Mouse (Mus musculus): ENCODE measurements around the gene Zfpl1.
A peak's percentile ranks its signal among the peaks of the same experiment; 100 is the strongest.

The Zfpl1 gene

DNA sequence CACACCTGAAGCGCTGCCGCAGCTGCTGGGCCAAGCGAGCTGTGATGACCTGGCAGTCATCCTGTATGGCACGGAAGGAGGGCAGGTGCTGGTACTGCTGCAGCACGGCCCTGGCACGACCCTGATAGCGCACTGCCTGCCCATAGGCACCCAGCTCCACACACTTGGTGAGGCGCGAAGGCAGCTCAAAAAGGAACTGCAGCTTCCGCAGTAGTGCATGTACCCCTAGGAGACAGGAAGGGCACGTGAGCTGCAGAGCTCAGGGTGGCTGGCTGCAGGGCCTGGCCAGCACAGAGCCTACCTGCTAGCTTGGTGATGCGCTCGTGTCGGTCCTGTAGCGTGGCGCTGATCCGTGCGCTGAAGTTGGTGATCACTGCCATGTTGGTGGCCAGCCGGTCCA is 13.5 kb downstream of the Zfpl1 start:
- Histone ChIP-seq H3K27me3 (ENCODE audit: control insufficient read depth, insufficient read depth, low read length, poor library complexity, severe bottlenecking) (no peaks in the 10 kb centered on the region), H3K36me3 (ENCODE audit: control insufficient read depth, insufficient read depth, low read length, poor library complexity, severe bottlenecking) (no peaks in the 10 kb centered on the region; the same call in 1 of the 2 replicates)
- peak; percentile 43 for DNase-seq (ENCODE audit: low read depth, low spot score)

DNA sequence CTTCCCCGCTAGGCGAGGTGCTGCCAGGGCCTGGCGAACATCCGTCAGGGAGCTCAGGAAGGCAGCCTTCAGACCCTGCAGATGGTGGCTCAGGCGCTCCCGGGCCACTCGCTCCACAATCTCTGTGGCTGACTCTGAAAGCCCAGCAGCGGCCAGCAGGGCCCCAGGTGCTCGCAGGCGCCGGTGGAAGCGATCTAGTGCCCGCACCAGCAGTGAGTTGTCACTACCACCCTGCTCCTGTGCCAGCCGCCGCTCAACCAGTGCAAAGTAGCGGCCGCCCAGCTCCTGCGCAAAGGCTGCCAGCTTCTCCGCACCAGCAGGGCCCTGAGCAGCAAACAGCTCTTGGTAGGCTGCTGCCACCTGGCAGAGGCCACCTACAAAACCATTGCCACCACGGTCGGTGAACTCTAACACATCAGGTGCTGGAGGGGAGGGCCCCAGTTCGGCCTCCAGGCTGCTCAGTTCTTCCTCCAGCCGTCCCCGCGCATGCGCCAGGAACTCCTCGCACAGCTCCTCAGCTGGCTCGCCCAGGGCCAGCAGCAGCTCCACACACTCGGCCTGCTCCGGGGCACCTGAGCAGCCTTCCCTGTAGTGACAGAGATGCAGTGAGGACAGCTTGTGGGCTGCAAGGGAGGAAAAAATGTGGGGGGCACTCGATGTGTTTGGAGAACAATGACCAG is 14.0 kb downstream of the Zfpl1 start:
- H3K36me3 ChIP-seq (ENCODE audit: control insufficient read depth, insufficient read depth, low read length, poor library complexity, severe bottlenecking): no peaks in the 10 kb centered on the region; the same call in 1 of the 2 replicates
- no peaks in the 10 kb centered on the region for H3K27me3 ChIP-seq (ENCODE audit: control insufficient read depth, insufficient read depth, low read length, poor library complexity, severe bottlenecking)
- peak; percentile 65 for DNase-seq (ENCODE audit: low read depth, low spot score)

GRCm38 (mm10) chr19:6069851-6070250 is 14.9 kb downstream of the Zfpl1 start:
- no peak for DNase-seq (ENCODE audit: low read depth, low spot score)
- Histone ChIP-seq H3K27me3 (ENCODE audit: control insufficient read depth, insufficient read depth, low read length, poor library complexity, severe bottlenecking) (no peaks in the 10 kb centered on the region), H3K36me3 (ENCODE audit: control insufficient read depth, insufficient read depth, low read length, poor library complexity, severe bottlenecking) (no peaks in the 10 kb centered on the region; the same call in 1 of the 2 replicates)

- Histone ChIP-seq H3K36me3 (ENCODE audit: control insufficient read depth, insufficient read depth, low read length, poor library complexity, severe bottlenecking) (no peaks in the 10 kb centered on the region; the same call in 1 of the 2 replicates), H3K27me3 (ENCODE audit: control insufficient read depth, insufficient read depth, low read length, poor library complexity, severe bottlenecking) (no peaks in the 10 kb centered on the region)
- DNase-seq (ENCODE audit: low read depth, low spot score): peak; percentile 38
Observed at GRCm38 (mm10) chr19:6068951-6069350, 15.8 kb downstream of the Zfpl1 start.

DNA sequence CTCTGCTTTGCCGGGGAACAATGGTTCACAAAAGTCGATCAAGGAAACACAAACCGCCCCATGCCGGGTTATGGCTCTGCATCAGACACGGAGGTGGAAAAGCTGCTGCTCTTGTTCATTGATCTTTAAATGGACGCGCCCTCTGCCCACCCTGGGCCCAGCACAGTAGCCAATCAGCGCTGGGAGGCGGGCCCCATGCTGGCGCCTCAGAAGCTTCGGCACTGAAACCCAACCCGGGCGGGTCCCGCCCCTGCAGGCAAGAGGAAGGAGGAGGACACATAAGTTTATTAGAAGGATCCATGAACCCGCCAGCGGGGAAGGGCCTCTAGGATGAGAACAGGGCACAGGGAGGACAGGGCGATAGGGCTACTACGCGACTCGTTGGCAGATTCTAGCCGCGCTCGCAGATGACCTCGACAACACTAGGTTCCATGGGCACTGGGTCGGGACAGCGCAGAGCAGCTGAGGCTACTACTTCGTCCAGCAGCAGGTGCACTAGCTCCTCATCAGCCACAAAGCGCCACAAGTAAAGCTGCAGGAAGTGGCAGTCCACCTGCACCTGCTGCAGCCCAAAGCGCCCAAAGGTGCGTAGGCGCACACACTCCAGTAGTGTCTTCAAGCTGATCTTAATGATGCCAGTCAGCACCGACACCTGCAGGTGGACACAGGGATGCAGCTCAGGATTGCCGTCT is 16.9 kb downstream of the Zfpl1 start, which contains the start of gene Tm7sf2:
Gene Tm7sf2 (minus strand): TSS at position 650 of the 692 bp plus-strand sequence.
- Histone ChIP-seq H3K36me3 (ENCODE audit: control insufficient read depth, insufficient read depth, low read length, poor library complexity, severe bottlenecking) (no peaks in the 10 kb centered on the region; the same call in 1 of the 2 replicates), H3K27me3 (ENCODE audit: control insufficient read depth, insufficient read depth, low read length, poor library complexity, severe bottlenecking) (no peaks in the 10 kb centered on the region)
- peak; percentile 87 for DNase-seq (ENCODE audit: low read depth, low spot score)

DNA sequence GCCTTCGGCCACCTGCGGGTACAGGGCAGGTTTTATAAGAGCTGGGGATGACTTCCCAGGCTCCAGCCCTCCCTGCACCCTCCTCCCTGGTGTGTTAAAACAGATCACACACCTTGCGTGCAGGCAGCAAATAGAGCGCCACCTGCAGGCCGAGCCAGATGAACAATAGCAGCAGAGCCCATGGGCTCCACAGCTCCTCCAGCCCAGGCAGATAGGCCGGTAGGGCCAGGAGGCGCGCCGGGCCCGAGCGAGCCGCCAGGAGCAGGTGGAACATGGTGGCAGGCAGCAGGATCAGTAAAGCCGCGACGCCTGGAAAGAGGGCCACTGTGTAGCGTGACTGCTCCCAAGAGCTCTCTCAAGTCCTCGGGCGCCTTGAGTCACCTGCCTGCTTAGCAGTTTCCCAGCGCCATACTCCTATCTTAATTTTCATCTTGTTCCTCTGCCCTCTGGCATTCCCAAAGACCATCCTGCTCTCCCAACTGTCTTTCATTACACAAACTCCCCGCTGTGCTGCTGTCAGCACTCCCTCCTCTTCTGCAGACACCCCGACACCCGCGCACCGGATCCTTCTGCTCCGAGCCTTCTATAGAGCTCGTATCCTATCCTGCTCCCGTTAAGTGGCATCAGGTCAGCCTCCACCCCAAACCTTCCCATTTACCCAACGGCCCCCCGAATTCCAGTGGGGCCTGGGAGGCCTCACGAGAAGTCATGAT is 17.6 kb downstream of the Zfpl1 start:
- H3K36me3 ChIP-seq (ENCODE audit: control insufficient read depth, insufficient read depth, low read length, poor library complexity, severe bottlenecking): no peaks in the 10 kb centered on the region
- DNase-seq (ENCODE audit: low read depth, low spot score): peak; percentile 90

GRCm38 (mm10) chr19:6066571-6066970 is 18.2 kb downstream of the Zfpl1 start:
- Histone ChIP-seq H3K27me3 (ENCODE audit: control insufficient read depth, insufficient read depth, low read length, poor library complexity, severe bottlenecking) (no peaks in the 10 kb centered on the region), H3K36me3 (ENCODE audit: control insufficient read depth, insufficient read depth, low read length, poor library complexity, severe bottlenecking) (no peaks in the 10 kb centered on the region)
- DNase-seq (ENCODE audit: low read depth, low spot score): no peak

More for the DNA sequence above, 17.6 kb downstream of the Zfpl1 start:
- no peaks in the 10 kb centered on the region for H3K27me3 ChIP-seq (ENCODE audit: control insufficient read depth, insufficient read depth, low read length, poor library complexity, severe bottlenecking)

DNA sequence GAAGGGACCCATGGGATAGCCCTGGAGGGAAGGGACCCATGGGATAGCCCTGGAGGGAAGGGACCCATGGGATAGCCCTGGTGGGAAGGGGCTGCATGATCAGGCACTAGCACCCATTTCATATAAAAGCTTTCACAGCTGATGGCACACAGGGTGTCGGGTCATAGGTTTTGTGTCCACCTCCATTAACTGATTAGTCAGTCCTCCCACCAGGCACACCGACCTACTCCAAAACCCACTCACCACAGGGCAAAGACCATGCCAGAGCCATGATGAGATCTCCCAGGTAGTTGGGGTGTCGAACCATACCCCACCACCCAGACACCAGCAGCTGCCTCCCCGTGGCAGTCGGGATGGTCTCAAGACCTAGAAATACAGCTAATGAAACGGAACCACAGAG is 21.7 kb downstream of the Zfpl1 start:
- no peaks in the 10 kb centered on the region for H3K27me3 ChIP-seq (ENCODE audit: control insufficient read depth, insufficient read depth, low read length, poor library complexity, severe bottlenecking)
- no peak for DNase-seq (ENCODE audit: low read depth, low spot score)
- peaks cover 3% of the 10 kb centered on the region for H3K36me3 ChIP-seq (ENCODE audit: control insufficient read depth, insufficient read depth, low read length, poor library complexity, severe bottlenecking)

GRCm38 (mm10) chr19:6062418-6062817 is 22.3 kb downstream of the Zfpl1 start:
- H3K36me3 ChIP-seq (ENCODE audit: control insufficient read depth, insufficient read depth, low read length, poor library complexity, severe bottlenecking): peaks cover 3% of the 10 kb centered on the region
- DNase-seq (ENCODE audit: low read depth, low spot score): no peak
- H3K27me3 ChIP-seq (ENCODE audit: control insufficient read depth, insufficient read depth, low read length, poor library complexity, severe bottlenecking): no peaks in the 10 kb centered on the region

DNA sequence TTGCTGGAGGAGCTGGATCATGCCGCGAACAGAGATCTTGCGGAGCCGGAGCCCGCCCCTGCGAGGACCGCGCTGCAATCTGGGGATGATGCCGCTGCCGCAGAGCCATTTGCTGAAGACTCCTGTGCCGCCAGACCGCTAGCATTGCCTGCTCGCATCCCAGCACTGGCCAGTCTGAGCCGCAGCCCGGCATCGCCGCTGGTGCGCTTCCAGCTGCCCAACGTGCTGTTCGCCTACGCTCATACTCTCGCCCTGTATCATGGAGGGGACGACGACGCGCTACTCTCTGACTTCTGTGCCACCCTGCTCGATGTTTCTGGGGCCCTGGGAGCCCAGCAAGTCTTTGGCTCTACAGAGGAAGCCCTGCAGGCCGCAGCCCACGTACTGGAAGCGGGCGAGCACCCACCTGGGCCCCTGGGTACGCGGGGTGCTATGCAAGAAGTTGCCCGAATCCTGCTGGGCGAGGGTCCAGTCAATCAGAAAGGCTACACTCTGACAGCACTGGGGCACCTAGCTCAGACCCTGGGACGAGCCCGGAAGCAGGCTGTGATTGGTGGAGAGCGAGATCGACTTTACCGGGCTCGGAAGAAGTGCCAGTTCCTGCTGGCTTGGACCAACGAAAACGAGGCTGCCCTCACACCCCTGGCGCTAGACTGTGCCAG is 23.0 kb downstream of the Zfpl1 start:
- H3K27me3 ChIP-seq (ENCODE audit: control insufficient read depth, insufficient read depth, low read length, poor library complexity, severe bottlenecking): no peaks in the 10 kb centered on the region
- H3K36me3 ChIP-seq (ENCODE audit: control insufficient read depth, insufficient read depth, low read length, poor library complexity, severe bottlenecking): peaks cover 3% of the 10 kb centered on the region
- peak; percentile 66 for DNase-seq (ENCODE audit: low read depth, low spot score)

DNA sequence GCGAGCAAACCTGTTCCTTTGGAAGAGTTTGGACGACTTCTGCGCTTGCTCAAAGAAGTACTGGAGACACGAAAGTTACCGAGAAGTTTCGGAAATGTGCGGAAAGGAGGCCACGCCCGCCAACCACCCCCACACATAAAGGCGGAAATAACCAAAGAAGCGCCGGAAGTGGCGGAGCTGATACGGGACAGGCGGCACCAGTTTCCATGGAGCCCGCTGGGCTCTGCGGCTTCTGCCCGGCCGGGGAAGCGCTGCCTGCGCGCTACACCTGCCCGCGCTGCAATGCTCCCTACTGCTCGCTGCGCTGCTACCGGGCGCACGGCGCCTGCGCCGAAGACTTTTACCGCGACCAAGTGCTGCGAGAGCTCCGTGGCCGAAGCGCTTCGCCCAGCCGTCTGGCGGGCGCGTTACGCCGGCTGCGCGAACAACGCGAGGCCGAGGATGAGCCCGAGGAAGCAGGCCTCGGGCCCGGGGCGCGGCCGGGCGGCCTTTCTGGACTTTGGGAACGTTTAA is 23.7 kb downstream of the Zfpl1 start, which contains the start of gene Znhit2:
Gene Znhit2 (plus strand): TSS at position 172 of the 513 bp plus-strand sequence.
- Histone ChIP-seq H3K36me3 (ENCODE audit: control insufficient read depth, insufficient read depth, low read length, poor library complexity, severe bottlenecking) (peaks cover 3% of the 10 kb centered on the region), H3K27me3 (ENCODE audit: control insufficient read depth, insufficient read depth, low read length, poor library complexity, severe bottlenecking) (no peaks in the 10 kb centered on the region)
- DNase-seq (ENCODE audit: low read depth, low spot score): peak; percentile 94

DNA sequence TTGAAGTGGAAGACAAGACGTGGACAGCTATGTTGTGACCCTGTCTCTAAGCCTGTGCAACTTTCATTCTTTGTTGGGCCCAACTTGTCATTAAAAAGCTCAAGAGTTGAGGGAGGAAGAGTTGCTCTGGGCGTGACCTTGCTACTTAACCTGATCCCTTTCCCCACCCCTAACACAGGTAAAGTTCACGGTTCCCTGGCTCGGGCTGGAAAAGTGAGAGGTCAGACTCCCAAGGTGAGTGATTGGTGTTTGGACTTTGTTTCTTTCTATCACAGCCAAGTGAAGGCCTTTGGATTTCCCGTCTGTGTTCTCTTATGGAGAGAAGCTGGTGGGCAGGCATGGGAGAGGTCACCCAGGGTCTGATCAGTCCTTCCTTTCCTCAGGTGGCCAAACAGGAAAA is 25.8 kb downstream of the Zfpl1 start:
- Histone ChIP-seq H3K36me3 (ENCODE audit: control insufficient read depth, insufficient read depth, low read length, poor library complexity, severe bottlenecking) (peaks cover 5% of the 10 kb centered on the region), H3K27me3 (ENCODE audit: control insufficient read depth, insufficient read depth, low read length, poor library complexity, severe bottlenecking) (no peaks in the 10 kb centered on the region)
- no peak for DNase-seq (ENCODE audit: low read depth, low spot score)

- H3K27me3 ChIP-seq (ENCODE audit: control insufficient read depth, insufficient read depth, low read length, poor library complexity, severe bottlenecking): no peaks in the 10 kb centered on the region
- peaks cover 5% of the 10 kb centered on the region for H3K36me3 ChIP-seq (ENCODE audit: control insufficient read depth, insufficient read depth, low read length, poor library complexity, severe bottlenecking)
- DNase-seq (ENCODE audit: low read depth, low spot score): no peak
Observed at GRCm38 (mm10) chr19:6058513-6058912, 26.2 kb downstream of the Zfpl1 start.

DNA sequence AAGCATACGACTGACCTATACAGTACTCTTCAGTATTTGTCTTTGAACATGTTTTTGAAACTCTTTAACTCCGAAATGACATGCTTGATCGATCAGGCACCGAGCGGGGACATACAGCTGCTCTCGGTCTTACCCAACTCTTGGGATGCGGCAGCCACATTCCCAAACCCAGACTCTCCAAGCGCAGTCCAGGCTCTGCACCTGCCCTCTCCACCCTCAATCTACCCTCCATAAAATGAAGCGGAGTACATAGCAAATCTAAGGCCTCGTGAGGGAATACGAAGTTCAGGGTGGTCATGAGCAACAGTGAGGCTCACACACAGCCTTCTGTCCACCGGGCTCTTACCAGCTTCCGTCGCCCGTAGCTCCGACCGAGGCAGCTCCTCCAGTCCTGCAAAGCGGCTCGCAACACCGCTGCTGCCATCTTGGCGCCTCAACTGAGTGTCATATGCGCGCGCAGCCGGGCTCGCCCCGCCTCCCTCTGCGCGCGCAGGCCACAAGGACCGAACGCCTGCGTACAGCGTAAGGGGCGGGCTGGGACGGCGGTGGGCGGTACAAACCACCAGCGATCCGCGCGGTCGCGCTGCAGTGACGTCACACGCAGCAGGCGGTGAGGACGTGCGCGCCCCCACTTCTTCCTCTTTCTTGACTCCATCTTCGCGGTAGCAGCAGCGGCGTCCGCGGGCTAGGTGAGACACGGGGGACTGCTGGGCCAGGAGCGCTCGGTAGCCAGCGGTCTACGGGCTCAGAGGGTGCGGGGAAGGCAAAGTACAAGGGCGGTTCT is 27.3 kb downstream of the Zfpl1 start, which contains the start of the genes Mrpl49 and Fau:
Gene Mrpl49 (minus strand): TSS at position 473 of the 784 bp plus-strand sequence.
Gene Fau (plus strand): TSS at position 532 of the 784 bp plus-strand sequence.
- no peaks in the 10 kb centered on the region for H3K27me3 ChIP-seq (ENCODE audit: control insufficient read depth, insufficient read depth, low read length, poor library complexity, severe bottlenecking)
- peak; percentile 99 for DNase-seq (ENCODE audit: low read depth, low spot score)
- H3K36me3 ChIP-seq (ENCODE audit: control insufficient read depth, insufficient read depth, low read length, poor library complexity, severe bottlenecking): peaks cover 11% of the 10 kb centered on the region
